Mouse (Mus musculus) adrenal gland (tissue): Measurements from ENCODE around the gene Gm15056.

Source experiments
- intact Hi-C: fragments of 180-260 bp; cut with DNase I; formaldehyde crosslinking; loops from one replicate; pipeline ENCODE4 v1.15.1; 2025
- long read RNA-seq, 2 experiments: library from polyadenylated mRNA; unstranded; transcript quantifications; one replicate each; pipeline ENCODE4 v2.0.0; 2020; ENCODE audit warnings: borderline replicate concordance in 1 of 2; ENCODE audit not compliant: insufficient replicate concordance in 1 of 2

Gm15056 gene
- long read RNA-seq, experiment 1: 0 reads
- long read RNA-seq, experiment 2: 0 reads

DNA sequence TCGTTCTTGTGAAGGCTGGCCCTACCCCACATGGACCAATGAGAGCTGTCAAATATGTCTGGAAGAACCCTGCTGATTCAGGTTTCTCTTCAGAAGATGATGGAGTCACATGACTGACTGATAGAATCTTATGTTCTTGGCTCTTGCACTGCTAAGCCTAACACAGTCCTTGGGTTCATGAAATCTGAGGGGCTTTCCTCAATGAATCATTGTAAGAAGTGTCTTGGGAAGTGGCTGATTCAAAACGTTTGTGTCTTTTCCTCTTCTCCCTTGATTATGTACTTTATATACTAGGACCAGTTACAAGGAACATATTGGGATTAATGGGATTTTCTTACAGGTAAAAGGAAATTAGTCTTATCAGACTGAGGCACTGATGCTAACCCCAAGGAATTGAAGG is at the start of gene Gm15056:
Gm15056 (minus strand) TSS at position 101 of the 400 bp plus-strand sequence.
- intact Hi-C loops: no loop called here

DNA sequence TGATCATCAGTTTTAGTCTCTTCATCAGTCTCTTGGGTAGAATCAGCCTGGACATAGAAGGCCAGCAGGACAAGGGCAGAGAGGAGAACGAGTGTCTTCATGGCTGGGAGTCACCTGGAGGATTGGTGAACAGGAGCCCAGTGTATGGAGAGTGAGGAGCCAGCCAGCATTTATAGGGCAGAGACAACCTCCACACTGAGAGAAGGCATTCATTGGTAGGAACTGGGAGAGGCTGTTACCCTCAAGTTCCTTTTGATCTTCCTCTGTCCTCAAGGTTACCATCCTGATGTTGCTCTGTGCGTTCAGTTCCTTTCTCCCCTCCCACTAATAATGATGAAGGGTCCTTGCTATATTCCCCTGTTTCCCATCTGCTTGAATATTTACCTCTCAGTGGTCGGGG is 42.2 kb upstream of the Gm15056 start, which contains the start of gene AY761185:
AY761185 (minus strand) TSS at position 101 of the 400 bp plus-strand sequence.
- intact Hi-C loops: loop anchor here (5.0 kb wide), 2 partner anchors 48 to 68 kb away; no protein-coding TSS in a partner anchor

DNA sequence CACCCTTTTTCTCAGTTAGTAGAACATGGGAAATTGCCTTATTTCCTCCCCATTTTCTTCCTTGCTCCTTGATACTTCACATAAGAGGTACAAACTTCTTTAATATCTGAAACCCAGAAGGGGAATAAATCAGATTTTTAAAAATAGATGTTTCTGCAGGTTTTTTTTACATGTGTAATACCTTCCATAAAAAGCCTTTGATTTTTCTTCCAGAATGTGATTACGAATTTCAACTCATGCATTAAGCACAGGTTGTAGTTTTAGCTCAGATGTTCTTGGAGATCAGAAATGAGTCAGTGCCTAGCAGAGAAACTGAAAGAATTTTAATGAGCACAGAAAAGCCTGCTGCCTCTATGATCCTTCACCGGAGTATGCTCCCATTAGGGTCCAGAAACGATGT is 19.5 kb upstream of the Gm15056 start, which contains the start of gene Gm6040:
Gm6040 (minus strand) TSS at position 101 of the 400 bp plus-strand sequence.
- intact Hi-C loops: no loop called here

DNA sequence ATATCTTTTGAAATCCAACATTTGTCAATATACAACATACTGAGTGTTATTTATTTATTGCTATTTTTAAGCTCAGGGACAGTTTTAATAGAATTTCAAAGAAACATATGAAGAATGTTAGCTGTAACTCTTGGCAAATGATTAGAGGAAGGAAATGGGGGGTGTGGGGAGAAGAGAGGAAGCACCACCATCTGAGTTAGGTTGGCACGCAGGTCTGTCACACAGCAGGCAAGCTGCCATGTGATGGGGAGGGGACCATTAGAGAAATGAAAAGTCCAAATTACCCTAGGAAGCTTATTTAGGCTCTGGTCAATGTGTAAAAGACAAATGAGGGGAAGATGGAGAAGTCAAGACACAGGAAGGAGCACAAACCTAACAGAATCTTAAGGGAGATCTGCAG is 9.9 kb upstream of the Gm15056 start:
- intact Hi-C loops: no loop called here

DNA sequence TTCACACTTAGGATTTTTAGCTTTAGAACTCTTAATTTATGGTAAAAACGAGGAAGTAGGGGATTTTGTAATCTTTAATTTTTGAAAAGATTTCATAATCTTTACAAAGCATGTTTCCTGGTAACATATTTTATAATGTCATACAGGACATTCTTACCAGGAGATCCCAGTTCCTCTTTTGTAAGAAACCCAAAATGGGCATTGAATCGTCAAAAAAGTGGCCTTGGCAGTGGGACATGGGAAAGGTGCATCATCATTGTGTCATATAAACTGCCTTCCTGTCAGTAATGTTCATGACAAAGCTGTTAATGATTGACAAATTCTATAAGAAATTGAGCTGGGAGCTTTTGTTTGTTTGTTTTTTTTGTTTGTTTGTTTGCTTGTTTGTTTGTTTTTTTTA is 5.8 kb upstream of the Gm15056 start:
- intact Hi-C loops: no loop called here

DNA sequence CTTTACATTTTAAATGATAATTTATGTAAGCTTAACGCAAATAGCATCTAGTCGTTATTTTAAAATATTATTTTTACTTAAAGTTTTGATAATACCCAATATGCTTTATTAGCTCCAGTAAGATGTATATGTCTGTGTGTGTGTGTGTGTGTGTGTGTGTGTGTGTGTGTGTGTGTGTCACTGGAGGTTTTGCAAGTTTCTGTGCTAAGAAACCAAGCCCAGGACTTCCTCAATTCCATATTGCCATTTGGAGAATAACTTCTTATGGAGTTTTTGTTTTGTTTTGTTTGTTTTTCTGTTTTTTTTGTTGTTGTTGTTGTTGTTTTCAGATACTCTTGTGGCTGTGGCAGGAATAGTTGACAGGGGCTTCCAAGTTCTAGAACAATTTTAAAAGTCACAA is 4.7 kb upstream of the Gm15056 start:
- intact Hi-C loops: no loop called here

DNA sequence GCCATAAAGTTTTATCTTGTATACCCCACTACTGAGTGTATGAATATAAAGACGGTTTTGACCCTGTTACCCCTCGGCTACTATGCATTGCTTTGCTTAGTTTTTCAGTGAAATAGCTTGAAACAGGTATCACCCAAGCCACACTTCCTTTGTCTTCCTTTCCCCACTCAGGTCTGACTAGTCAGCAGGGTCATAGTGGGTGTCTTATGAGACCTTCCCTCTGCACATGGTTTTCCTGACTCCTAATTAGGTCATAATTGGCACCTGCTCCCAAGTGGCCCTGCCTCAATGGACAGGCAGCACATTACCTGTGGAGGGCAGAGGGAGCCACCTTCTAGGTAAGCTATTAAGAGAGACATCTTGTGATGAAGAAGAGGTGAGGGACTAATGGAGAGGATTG is 10.1 kb downstream of the Gm15056 start, which contains the start of gene Defb33:
Defb33 (plus strand) TSS at position 301 of the 400 bp plus-strand sequence.
- intact Hi-C loops: no loop called here

DNA sequence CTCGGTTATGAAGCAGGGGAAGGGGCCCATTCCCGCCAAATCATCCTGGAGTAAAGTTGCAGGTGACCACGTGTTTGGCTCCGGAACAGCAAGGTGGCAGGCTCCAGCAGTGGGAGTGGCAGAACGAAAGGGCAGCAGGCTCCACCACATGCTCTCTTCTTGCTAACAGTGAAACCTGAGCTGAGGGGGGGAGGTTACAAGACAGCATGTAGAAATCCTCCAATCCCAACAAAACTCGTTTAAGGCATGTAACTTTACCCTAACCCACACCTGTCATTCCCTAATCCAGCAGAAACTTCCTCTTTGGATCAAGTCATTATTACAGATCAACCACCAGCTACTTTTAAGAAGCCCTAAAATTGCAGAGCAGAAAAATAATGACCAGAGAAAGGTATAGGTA is 27.8 kb downstream of the Gm15056 start:
- intact Hi-C loops: no loop called here
